Mouse (Mus musculus) layer of hippocampus, postnatal 10 days (tissue): ENCODE data around the gene Atg4b. TPM values are rescaled to one million over a fixed set of nuclear protein-coding genes. Genes with fewer than 3 reads are reported as not detected.

Experiments used
- DNase-seq, 2 experiments: peaks; one replicate each; pipeline ENCODE4 v3.0.0; 2021; ENCODE audit warnings: low spot score in 2 of 2
- long read RNA-seq: library from polyadenylated mRNA; stranded (forward); transcript quantifications from one replicate; pipeline ENCODE4 v2.0.0, GENCODE M21; 2023
- total RNA-seq, 2 experiments: library from RNA; stranded (reverse); gene quantifications; 2 replicates each; pipeline ENCODE4 v1.2.3; 2021

Atg4b gene
- total RNA-seq, result 10 to 100 TPM; 67.2 to 69.7 TPM
- long read RNA-seq, full-length matches to known transcripts, result 22 of 35 reads
- long read RNA-seq, partial matches to known transcripts, result 9 of 35 reads
- long read RNA-seq, other reads (novel, unspliced or antisense), result 4 of 35 reads

- DNase-seq, result no peak
Measured at GRCm38 (mm10) chr1:93751290-93751689, at the start of gene Atg4b. Gene Atg4b (plus strand): TSS chr1:93751500.

- DNase-seq, result no peak
Measured at GRCm38 (mm10) chr1:93702106-93702505, 49.2 kb upstream of the Atg4b start.

GRCm38 (mm10) chr1:93703472-93704048, 47.7 kb upstream of the Atg4b start:
- no peak for DNase-seq

GRCm38 (mm10) chr1:93704341-93704740, 47.0 kb upstream of the Atg4b start:
- DNase-seq, result no peak

- no peak for DNase-seq
Measured at GRCm38 (mm10) chr1:93705389-93705788, 45.9 kb upstream of the Atg4b start.

- DNase-seq, result no peak
Measured at GRCm38 (mm10) chr1:93716166-93716565, 35.1 kb upstream of the Atg4b start.

- no peak for DNase-seq
Measured at GRCm38 (mm10) chr1:93721557-93721956, 29.7 kb upstream of the Atg4b start.

GRCm38 (mm10) chr1:93724623-93725022, 26.7 kb upstream of the Atg4b start:
- DNase-seq, result no peak

GRCm38 (mm10) chr1:93725665-93726064, 25.6 kb upstream of the Atg4b start:
- DNase-seq, result no peak

GRCm38 (mm10) chr1:93726116-93726515, 25.2 kb upstream of the Atg4b start:
- DNase-seq, result no peak

- DNase-seq, result peak; percentile 51 to 70
Measured at GRCm38 (mm10) chr1:93726974-93727373, 24.3 kb upstream of the Atg4b start.

GRCm38 (mm10) chr1:93731103-93731502, 20.2 kb upstream of the Atg4b start:
- no peak for DNase-seq

GRCm38 (mm10) chr1:93731880-93732281, 19.4 kb upstream of the Atg4b start:
- DNase-seq, result no peak

- no peak for DNase-seq
Measured at GRCm38 (mm10) chr1:93735859-93736258, 15.4 kb upstream of the Atg4b start.

- DNase-seq, result no peak
Measured at GRCm38 (mm10) chr1:93737711-93738110, 13.6 kb upstream of the Atg4b start.

- DNase-seq, result no peak
Measured at GRCm38 (mm10) chr1:93740671-93741070, 10.6 kb upstream of the Atg4b start.

- DNase-seq, result no peak
Measured at GRCm38 (mm10) chr1:93741987-93742386, 9.3 kb upstream of the Atg4b start.

- no peak for DNase-seq
Measured at GRCm38 (mm10) chr1:93742910-93743309, 8.4 kb upstream of the Atg4b start.

GRCm38 (mm10) chr1:93746179-93746578, 5.1 kb upstream of the Atg4b start:
- no peak for DNase-seq

GRCm38 (mm10) chr1:93748539-93748938, 2.8 kb upstream of the Atg4b start:
- no peak for DNase-seq

- no peak for DNase-seq
Measured at GRCm38 (mm10) chr1:93753911-93754572, 2.7 kb downstream of the Atg4b start.

GRCm38 (mm10) chr1:93754573-93755290, 3.4 kb downstream of the Atg4b start, which contains the start of gene Thap4:
Gene Thap4 (minus strand): TSS chr1:93754864.
- peak; percentile 86 to 93 for DNase-seq
